Mouse (Mus musculus): ENCODE results near the gene Rad23a. TPM values are rescaled to one million over a fixed set of nuclear protein-coding genes. Genes with fewer than 3 reads are reported as not detected.

Gene Rad23a
- total and polyA plus RNA-seq, 2 experiments from 2014 or later, result 62.5 to 90.6 TPM

GRCm38 (mm10) chr8:84784681-84785505 lies 55.6 kb downstream of the Rad23a start:
- no peak for TF ChIP-seq CTCF (IDR thresholded peaks at IDR 0.05; ENCODE audit: low read depth)
- WGBS, result 5% methylated on average over 48 of the region's 48 CpGs
- Histone ChIP-seq H3K36me3 (ENCODE audit: insufficient read depth, low read length) (no peaks in the 10 kb centered on the region), H3K9ac (replicated peaks; ENCODE audit: low read length) (peak overlapping the region; percentile 50), H3K27ac (peak overlapping the region; percentile 90), H3K4me3 (ENCODE audit: low read length) (peak overlapping the region; percentile 25), H3K9me3 (ENCODE audit: low read length) (no peaks in the 10 kb centered on the region), H3K4me2 (ENCODE audit: low read depth, low read length) (peak overlapping the region; percentile 53), H3K4me1 (ENCODE audit: insufficient read depth, low read length) (peaks cover 49% of the 10 kb centered on the region), H3K27me3 (ENCODE audit: insufficient read depth, low read length) (peaks cover 7% of the 10 kb centered on the region)
- DNase-seq (ENCODE audit: low spot score) (no peak), ATAC-seq (no peak)

Small RNA genes within 50 kb of the gene (microRNA-seq; reads per million reads assigned to microRNA genes)
- 0.88 to 1.1 reads per million in 2 experiments for gene Mir7069

Other genes with a start within 250 kb of the Rad23a start
Only the 30 nearest of the 31 such genes appear.
- 12.5 and 13.3 TPM in 2 replicates for gene Ier2, start 177.8 kb downstream of the Rad23a start, total RNA-seq (2014; rRNA removed)
- gene Ier2, start 177.8 kb downstream of the Rad23a start, polyA plus RNA-seq (2015; fragmentation: Nextera tagmentation; extraction: Ambion mirVana), result 20.9 TPM in 2 replicates
- gene Trmt1, start 154.4 kb downstream of the Rad23a start, total RNA-seq (2014; rRNA removed), result 69.5 and 93.3 TPM in 2 replicates
- gene Trmt1, start 154.4 kb downstream of the Rad23a start, polyA plus RNA-seq (2015; fragmentation: Nextera tagmentation; extraction: Ambion mirVana), result 71.2 and 79.2 TPM in 2 replicates
- gene Nacc1, start 152.8 kb downstream of the Rad23a start, total RNA-seq (2014; rRNA removed), result 110 and 129 TPM in 2 replicates
- gene Nacc1, start 152.8 kb downstream of the Rad23a start, polyA plus RNA-seq (2015; fragmentation: Nextera tagmentation; extraction: Ambion mirVana), result 13.8 and 14.9 TPM in 2 replicates
- 1.7 and 7.8 TPM in 2 replicates for gene Lyl1, start 139.2 kb downstream of the Rad23a start, total RNA-seq (2014; rRNA removed)
- 2.0 and 2.3 TPM in 2 replicates for gene Lyl1, start 139.2 kb downstream of the Rad23a start, polyA plus RNA-seq (2015; fragmentation: Nextera tagmentation; extraction: Ambion mirVana)
- gene G430095P16Rik, start 117.7 kb downstream of the Rad23a start, total RNA-seq (2014; rRNA removed), result 1.2 TPM in 1 of 2 replicates, not detected in the other
- 1.1 and 1.7 TPM in 2 replicates for gene G430095P16Rik, start 117.7 kb downstream of the Rad23a start, polyA plus RNA-seq (2015; fragmentation: Nextera tagmentation; extraction: Ambion mirVana)
- gene Nfix, start 40.3 kb downstream of the Rad23a start, total RNA-seq (2014; rRNA removed), result 90.4 and 92.5 TPM in 2 replicates
- gene Nfix, start 40.3 kb downstream of the Rad23a start, polyA plus RNA-seq (2015; fragmentation: Nextera tagmentation; extraction: Ambion mirVana), result 123 and 126 TPM in 2 replicates
- 6.6 and 7.2 TPM in 2 replicates for gene Dand5, start 17.8 kb downstream of the Rad23a start, total RNA-seq (2014; rRNA removed)
- 12.3 and 12.5 TPM in 2 replicates for gene Dand5, start 17.8 kb downstream of the Rad23a start, polyA plus RNA-seq (2015; fragmentation: Nextera tagmentation; extraction: Ambion mirVana)
- gene Gadd45gip1, start 9.1 kb downstream of the Rad23a start, total RNA-seq (2014; rRNA removed), result 33.0 and 34.1 TPM in 2 replicates
- gene Gadd45gip1, start 9.1 kb downstream of the Rad23a start, polyA plus RNA-seq (2015; fragmentation: Nextera tagmentation; extraction: Ambion mirVana), result 43.4 and 45.3 TPM in 2 replicates
- 350 and 359 TPM in 2 replicates for gene Calr, start 6.3 kb upstream of the Rad23a start, total RNA-seq (2014; rRNA removed)
- gene Calr, start 6.3 kb upstream of the Rad23a start, polyA plus RNA-seq (2015; fragmentation: Nextera tagmentation; extraction: Ambion mirVana), result 418 and 457 TPM in 2 replicates
- 77.5 and 86.1 TPM in 2 replicates for gene Farsa, start 16.3 kb upstream of the Rad23a start, total RNA-seq (2014; rRNA removed)
- gene Farsa, start 16.3 kb upstream of the Rad23a start, polyA plus RNA-seq (2015; fragmentation: Nextera tagmentation; extraction: Ambion mirVana), result 87.4 and 89.8 TPM in 2 replicates
- gene Syce2, start 31.4 kb upstream of the Rad23a start, total RNA-seq (2014; rRNA removed), result 11.8 and 14.0 TPM in 2 replicates
- 62.1 and 64.4 TPM in 2 replicates for gene Syce2, start 31.4 kb upstream of the Rad23a start, polyA plus RNA-seq (2015; fragmentation: Nextera tagmentation; extraction: Ambion mirVana)
- gene Gcdh, start 53.3 kb upstream of the Rad23a start, total RNA-seq (2014; rRNA removed), result 24.9 and 37.8 TPM in 2 replicates
- 36.5 and 41.3 TPM in 2 replicates for gene Gcdh, start 53.3 kb upstream of the Rad23a start, polyA plus RNA-seq (2015; fragmentation: Nextera tagmentation; extraction: Ambion mirVana)
- gene Klf1, start 61.3 kb upstream of the Rad23a start, total RNA-seq (2014; rRNA removed), result 1.2 TPM in 1 of 2 replicates, not detected in the other
- 0.34 and 0.98 TPM in 2 replicates for gene Klf1, start 61.3 kb upstream of the Rad23a start, polyA plus RNA-seq (2015; fragmentation: Nextera tagmentation; extraction: Ambion mirVana)
- gene Dnase2a, start 67.9 kb upstream of the Rad23a start, total RNA-seq (2014; rRNA removed), result 15.0 and 24.5 TPM in 2 replicates
- gene Dnase2a, start 67.9 kb upstream of the Rad23a start, polyA plus RNA-seq (2015; fragmentation: Nextera tagmentation; extraction: Ambion mirVana), result 8.6 and 8.8 TPM in 2 replicates
- gene Mast1, start 96.7 kb upstream of the Rad23a start, total RNA-seq (2014; rRNA removed), result 70.9 and 83.0 TPM in 2 replicates
- gene Mast1, start 96.7 kb upstream of the Rad23a start, polyA plus RNA-seq (2015; fragmentation: Nextera tagmentation; extraction: Ambion mirVana), result 61.9 and 69.5 TPM in 2 replicates
- gene Rtbdn, start 106.3 kb upstream of the Rad23a start, total RNA-seq (2014; rRNA removed), result 5.8 and 11.6 TPM in 2 replicates
- 3.5 and 4.1 TPM in 2 replicates for gene Rtbdn, start 106.3 kb upstream of the Rad23a start, polyA plus RNA-seq (2015; fragmentation: Nextera tagmentation; extraction: Ambion mirVana)
- not detected in 2 replicates for gene Gm49661, start 128.8 kb upstream of the Rad23a start, total RNA-seq (2014; rRNA removed)
- gene Gm49661, start 128.8 kb upstream of the Rad23a start, polyA plus RNA-seq (2015; fragmentation: Nextera tagmentation; extraction: Ambion mirVana), result not detected in 2 replicates
- gene Prdx2, start 128.9 kb upstream of the Rad23a start, total RNA-seq (2014; rRNA removed), result 688 and 763 TPM in 2 replicates
- gene Prdx2, start 128.9 kb upstream of the Rad23a start, polyA plus RNA-seq (2015; fragmentation: Nextera tagmentation; extraction: Ambion mirVana), result 925 and 937 TPM in 2 replicates
- 37.3 and 45.9 TPM in 2 replicates for gene Rnaseh2a, start 129.1 kb upstream of the Rad23a start, total RNA-seq (2014; rRNA removed)
- 59.0 and 59.7 TPM in 2 replicates for gene Rnaseh2a, start 129.1 kb upstream of the Rad23a start, polyA plus RNA-seq (2015; fragmentation: Nextera tagmentation; extraction: Ambion mirVana)
- 16.9 and 17.8 TPM in 2 replicates for gene Junb, start 138.1 kb upstream of the Rad23a start, total RNA-seq (2014; rRNA removed)
- 6.3 and 7.9 TPM in 2 replicates for gene Junb, start 138.1 kb upstream of the Rad23a start, polyA plus RNA-seq (2015; fragmentation: Nextera tagmentation; extraction: Ambion mirVana)
- 18.9 and 19.0 TPM in 2 replicates for gene Hook2, start 149.9 kb upstream of the Rad23a start, total RNA-seq (2014; rRNA removed)
- 29.7 and 33.4 TPM in 2 replicates for gene Hook2, start 149.9 kb upstream of the Rad23a start, polyA plus RNA-seq (2015; fragmentation: Nextera tagmentation; extraction: Ambion mirVana)
- not detected in 2 replicates for gene Best2, start 173.9 kb upstream of the Rad23a start, total RNA-seq (2014; rRNA removed)
- 0.09 and 0.26 TPM in 2 replicates for gene Best2, start 173.9 kb upstream of the Rad23a start, polyA plus RNA-seq (2015; fragmentation: Nextera tagmentation; extraction: Ambion mirVana)
- gene Asna1, start 184.6 kb upstream of the Rad23a start, total RNA-seq (2014; rRNA removed), result 165 and 172 TPM in 2 replicates
- 149 and 150 TPM in 2 replicates for gene Asna1, start 184.6 kb upstream of the Rad23a start, polyA plus RNA-seq (2015; fragmentation: Nextera tagmentation; extraction: Ambion mirVana)
- gene Trir, start 186.2 kb upstream of the Rad23a start, total RNA-seq (2014; rRNA removed), result 220 and 238 TPM in 2 replicates
- 146 and 152 TPM in 2 replicates for gene Trir, start 186.2 kb upstream of the Rad23a start, polyA plus RNA-seq (2015; fragmentation: Nextera tagmentation; extraction: Ambion mirVana)
- 174 and 183 TPM in 2 replicates for gene Tnpo2, start 196.2 kb upstream of the Rad23a start, total RNA-seq (2014; rRNA removed)
- gene Tnpo2, start 196.2 kb upstream of the Rad23a start, polyA plus RNA-seq (2015; fragmentation: Nextera tagmentation; extraction: Ambion mirVana), result 48.1 and 49.1 TPM in 2 replicates
- 104 and 114 TPM in 2 replicates for gene Fbxw9, start 219.4 kb upstream of the Rad23a start, total RNA-seq (2014; rRNA removed)
- gene Fbxw9, start 219.4 kb upstream of the Rad23a start, polyA plus RNA-seq (2015; fragmentation: Nextera tagmentation; extraction: Ambion mirVana), result 78.9 and 82.2 TPM in 2 replicates
- not detected in 2 replicates for gene Gm5741, start 227.3 kb upstream of the Rad23a start, total RNA-seq (2014; rRNA removed)
- 0.71 and 0.76 TPM in 2 replicates for gene Gm5741, start 227.3 kb upstream of the Rad23a start, polyA plus RNA-seq (2015; fragmentation: Nextera tagmentation; extraction: Ambion mirVana)
- 77.5 and 103 TPM in 2 replicates for gene Dhps, start 231.1 kb upstream of the Rad23a start, total RNA-seq (2014; rRNA removed)
- 118 and 123 TPM in 2 replicates for gene Dhps, start 231.1 kb upstream of the Rad23a start, polyA plus RNA-seq (2015; fragmentation: Nextera tagmentation; extraction: Ambion mirVana)
- gene Wdr83os, start 240.1 kb upstream of the Rad23a start, total RNA-seq (2014; rRNA removed), result 109 and 123 TPM in 2 replicates
- 129 and 131 TPM in 2 replicates for gene Wdr83os, start 240.1 kb upstream of the Rad23a start, polyA plus RNA-seq (2015; fragmentation: Nextera tagmentation; extraction: Ambion mirVana)
- gene Wdr83, start 240.6 kb upstream of the Rad23a start, total RNA-seq (2014; rRNA removed), result 21.4 TPM in 2 replicates
- 38.6 and 38.9 TPM in 2 replicates for gene Wdr83, start 240.6 kb upstream of the Rad23a start, polyA plus RNA-seq (2015; fragmentation: Nextera tagmentation; extraction: Ambion mirVana)